In the genomic region with DNA sequence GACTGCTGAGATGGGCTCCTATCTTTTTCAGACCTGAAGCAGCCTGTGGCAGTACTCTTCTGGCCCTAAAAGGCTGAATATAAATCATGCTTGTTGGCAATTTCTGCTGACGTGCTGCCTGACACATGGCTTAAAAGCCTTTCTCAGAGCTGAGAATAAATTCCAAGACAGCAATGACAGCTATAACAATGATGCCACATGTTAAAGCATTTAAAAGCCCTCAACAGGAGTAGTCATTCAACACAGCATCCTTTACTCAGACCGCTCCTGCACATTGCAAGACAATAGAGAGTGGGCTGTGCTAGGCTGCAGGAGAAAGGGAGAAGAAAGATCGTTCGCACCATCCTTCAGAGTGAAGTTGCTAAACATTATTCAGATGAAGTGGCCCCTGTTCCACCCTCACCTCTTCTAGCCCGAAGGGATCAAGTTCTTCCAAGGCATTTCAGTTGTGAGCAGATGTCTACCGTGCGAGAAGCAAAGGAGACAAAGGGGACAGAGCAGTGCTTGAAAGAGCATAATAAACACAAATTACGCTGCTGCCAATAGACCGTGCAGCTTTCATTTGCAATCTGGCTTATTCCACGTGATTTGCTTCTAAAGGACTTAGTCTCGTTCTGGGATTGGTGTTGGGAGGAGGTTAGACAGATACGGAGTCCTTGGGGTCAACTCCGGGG, we compare ENCODE assay signal across 9 mouse cellular contexts.
DNase-seq lines count a peak whose midpoint lies in the region; ATAC-seq and TF ChIP-seq lines count a peak whose summit lies in the region.
"Had no signal": no experiment of that assay in that cellular context is flagged by ENCODE, and none has a peak within 500 bp of the region (broad histone marks: within the 10 kb centered on the region; RNA-seq: fewer than 3 reads in every experiment).

No protein-coding gene starts in this region.

- intact Hi-C loops in gastrocnemius, adult 2 months (cut with DNase I), result no loop called here
- intact Hi-C loops in gastrocnemius, postnatal 14 days (cut with DNase I; ENCODE audit: low total_unique reads), result no loop called here

- no peak for TF ChIP-seq CTCF in gastrocnemius, adult 2 months (IDR thresholded peaks at IDR 0.05)
- TF ChIP-seq CTCF in cortical plate, adult 2 months (IDR thresholded peaks at IDR 0.05; ENCODE audit: extremely low read depth, insufficient read depth, low read length), result no peak

- peak overlapping the region; percentile 75 for H3K27ac ChIP-seq in gastrocnemius, adult 2 months
- no peak overlapping the region for H3K27ac ChIP-seq in cortical plate, adult 2 months (ENCODE audit: insufficient read depth, low read length)
- H3K27ac ChIP-seq in hindbrain, embryonic 10.5 days, result peak overlapping the region; percentile 67
- H3K27ac ChIP-seq in limb, embryonic 13.5 days, result no peak overlapping the region

- TF ChIP-seq POLR2A in cortical plate, adult 2 months (IDR thresholded peaks at IDR 0.05; ENCODE audit: extremely low read depth, insufficient read depth, low read length), result no peak

- H3K4me3 ChIP-seq in gastrocnemius, adult 2 months, result peak overlapping the region; percentile 60
- H3K4me3 ChIP-seq in cortical plate, adult 2 months (ENCODE audit: insufficient read depth, low read length), result peak overlapping the region; percentile 27; the same call in 1 of the 2 replicates
- H3K4me3 ChIP-seq in hindbrain, embryonic 10.5 days, result peak overlapping the region; percentile 31
- no peak overlapping the region for H3K4me3 ChIP-seq in limb, embryonic 13.5 days

- H3K4me2 ChIP-seq in limb, embryonic 13.5 days (replicated peaks), result peak overlapping the region; percentile 19; the same call in 1 of the 2 replicates

- no peaks in the 10 kb centered on the region for H3K36me3 ChIP-seq in hindbrain, embryonic 10.5 days
- no peaks in the 10 kb centered on the region for H3K36me3 ChIP-seq in limb, embryonic 13.5 days

- H3K9me3 ChIP-seq in hindbrain, embryonic 10.5 days, result no peaks in the 10 kb centered on the region
- no peaks in the 10 kb centered on the region for H3K9me3 ChIP-seq in limb, embryonic 13.5 days

- DNase-seq in gastrocnemius, adult 2 months, result no peak
- DNase-seq in gastrocnemius, postnatal 4 days (ENCODE audit: low spot score in 2 of 2), result no peak
- DNase-seq in hindbrain, embryonic 10.5 days (ENCODE audit: low spot score), result peak; percentile 65
- no peak for DNase-seq in ovary, postnatal 10 days (ENCODE audit: low spot score)
- DNase-seq in gastrocnemius, postnatal 14 days, result no peak

- no peak overlapping the region for H3K9ac ChIP-seq in limb, embryonic 13.5 days

- H3K27me3 ChIP-seq in hindbrain, embryonic 10.5 days (ENCODE audit: insufficient read depth, poor library complexity, severe bottlenecking), result no peaks in the 10 kb centered on the region
- H3K27me3 ChIP-seq in limb, embryonic 13.5 days, result no peaks in the 10 kb centered on the region
- H3K27me3 ChIP-seq: CH12.LX had no signal

- 22% methylated on average over 13 of the region's 13 CpGs for WGBS in hindbrain, embryonic 10.5 days
- WGBS in limb, embryonic 13.5 days, result 49% methylated on average over 13 of the region's 13 CpGs

- peaks cover 2% of the 10 kb centered on the region; the same call in 1 of the 2 replicates for H3K4me1 ChIP-seq in cortical plate, adult 2 months (ENCODE audit: control insufficient read depth, insufficient read depth, low read length)
- H3K4me1 ChIP-seq in hindbrain, embryonic 10.5 days (replicated peaks), result peaks cover 32% of the 10 kb centered on the region
- peaks cover 8% of the 10 kb centered on the region; the same call in 1 of the 2 replicates for H3K4me1 ChIP-seq in limb, embryonic 13.5 days

- peak; percentile 57; the same call in 1 of the 2 replicates for ATAC-seq in limb, embryonic 13.5 days (ENCODE audit: low FRiP score, low read depth)
- no peak for ATAC-seq in inflammation-experienced regulatory T-cells, adult 6 months

Comparison
In these comparisons a context has a peak if more than half of its experiments do, and no peak if none do; other contexts are left out.
1. H3K27ac ChIP-seq: peak in gastrocnemius, adult 2 months (single experiment) and hindbrain, embryonic 10.5 days (single experiment); none in cortical plate, adult 2 months (single experiment) and limb, embryonic 13.5 days (single experiment).